Mouse (Mus musculus) spleen, adult 18-20 months (tissue): Measurements from ENCODE around the gene Zfp853.

Source experiments
- DNase-seq, 2 experiments: peaks; one replicate each; pipeline ENCODE4 v3.0.0; 2022; ENCODE audit warnings: mixed read lengths in 2 of 2

Gene Zfp853

GRCm38 (mm10) chr5:143252039-143252438, 41.4 kb downstream of the Zfp853 start:
- DNase-seq: no peak

DNA sequence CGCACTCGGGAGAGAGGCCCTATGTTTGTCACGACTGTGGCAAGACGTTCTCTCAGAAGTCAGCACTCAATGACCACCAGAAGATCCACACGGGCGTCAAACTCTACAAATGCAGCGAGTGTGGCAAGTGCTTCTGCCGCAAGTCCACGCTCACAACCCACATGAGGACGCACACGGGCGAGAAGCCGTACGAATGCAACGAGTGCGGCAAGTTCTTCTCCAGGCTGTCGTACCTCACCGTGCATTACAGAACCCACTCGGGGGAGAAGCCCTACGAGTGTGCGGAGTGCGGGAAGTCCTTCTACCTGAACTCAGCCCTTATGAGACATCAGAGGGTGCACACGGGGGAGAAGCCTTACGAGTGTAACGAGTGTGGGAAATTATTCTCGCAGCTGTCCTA, 48.5 kb downstream of the Zfp853 start:
- DNase-seq: no peak
